Mouse (Mus musculus): ENCODE results near the gene Gpsm1.

- TF ChIP-seq CTCF (IDR thresholded peaks at IDR 0.05; ENCODE audit: borderline replicate concordance, extremely low read depth, insufficient read depth, insufficient read length) (no peak), POLR2A (IDR thresholded peaks at IDR 0.05; ENCODE audit: borderline replicate concordance, extremely low read depth, insufficient read depth, insufficient read length, poor library complexity, severe bottlenecking) (no peak)
Observed at GRCm38 (mm10) chr2:26268216-26268615, 47.1 kb upstream of the Gpsm1 start.
